Mouse (Mus musculus) frontal cortex, adult (tissue): ENCODE measurements around the gene Arid1b.

ENCODE experiments used
- ATAC-seq: cut with Nextera tagmentation; 2 replicates; pipeline ENCODE4 v1.9.2; 2017; ENCODE audit warnings: mild to moderate bottlenecking, moderate library complexity, mixed read lengths; ENCODE audit not compliant: low TSS enrichment

The Arid1b gene

GRCm38 (mm10) chr17:5310425-5310888, 316.3 kb downstream of the Arid1b start:
- ATAC-seq: peak; percentile 36; the same call in 1 of the 2 replicates

- ATAC-seq: no peak
Measured at GRCm38 (mm10) chr17:5311062-5311461, 316.9 kb downstream of the Arid1b start.

- no peak for ATAC-seq
Measured at GRCm38 (mm10) chr17:5312307-5312706, 318.2 kb downstream of the Arid1b start.

- no peak for ATAC-seq
Measured at GRCm38 (mm10) chr17:5314735-5315134, 320.6 kb downstream of the Arid1b start.

GRCm38 (mm10) chr17:5316489-5316888, 322.4 kb downstream of the Arid1b start:
- ATAC-seq: peak; percentile 29; the same call in 1 of the 2 replicates

GRCm38 (mm10) chr17:5321589-5322225, 327.6 kb downstream of the Arid1b start:
- no peak; the same call in 1 of the 2 replicates for ATAC-seq

GRCm38 (mm10) chr17:5322594-5322993, 328.5 kb downstream of the Arid1b start:
- ATAC-seq: no peak

- no peak for ATAC-seq
Measured at GRCm38 (mm10) chr17:5323746-5324145, 329.6 kb downstream of the Arid1b start.

- no peak for ATAC-seq
Measured at GRCm38 (mm10) chr17:5324236-5324876, 330.2 kb downstream of the Arid1b start.

- no peak for ATAC-seq
Measured at GRCm38 (mm10) chr17:5326689-5327088, 332.6 kb downstream of the Arid1b start.

GRCm38 (mm10) chr17:5327480-5328180, 333.5 kb downstream of the Arid1b start:
- ATAC-seq: no peak

GRCm38 (mm10) chr17:5329478-5329877, 335.3 kb downstream of the Arid1b start:
- peak; percentile 71 for ATAC-seq

- ATAC-seq: no peak
Measured at GRCm38 (mm10) chr17:5330063-5330462, 335.9 kb downstream of the Arid1b start.

- ATAC-seq: no peak
Measured at GRCm38 (mm10) chr17:5330644-5331043, 336.5 kb downstream of the Arid1b start.

GRCm38 (mm10) chr17:5331387-5331786, 337.3 kb downstream of the Arid1b start:
- ATAC-seq: no peak

GRCm38 (mm10) chr17:5334567-5334966, 340.4 kb downstream of the Arid1b start:
- peak; percentile 45 for ATAC-seq

- ATAC-seq: no peak
Measured at GRCm38 (mm10) chr17:5344426-5344825, 350.3 kb downstream of the Arid1b start.

GRCm38 (mm10) chr17:5345810-5346209, 351.7 kb downstream of the Arid1b start:
- peak; percentile 24; the same call in 1 of the 2 replicates for ATAC-seq

- ATAC-seq: peak; percentile 70; the same call in 1 of the 2 replicates
Measured at GRCm38 (mm10) chr17:5352901-5353300, 358.8 kb downstream of the Arid1b start.

GRCm38 (mm10) chr17:5360759-5361158, 366.6 kb downstream of the Arid1b start:
- ATAC-seq: no peak

GRCm38 (mm10) chr17:5365992-5366398, 371.9 kb downstream of the Arid1b start:
- ATAC-seq: no peak

- no peak for ATAC-seq
Measured at GRCm38 (mm10) chr17:5371032-5371431, 376.9 kb downstream of the Arid1b start.

- ATAC-seq: no peak
Measured at GRCm38 (mm10) chr17:5371521-5371920, 377.4 kb downstream of the Arid1b start.
